Mouse (Mus musculus) left cerebral cortex, adult 11 months (tissue): ENCODE measurements around the gene Clec9a.

Experiments used
- DNase-seq: peaks from one replicate; pipeline ENCODE4 v3.0.0; 2022; ENCODE audit warnings: low spot score

The Clec9a gene

GRCm38 (mm10) chr6:129425217-129425616 is 16.6 kb downstream of the Clec9a start:
- no peak for DNase-seq

GRCm38 (mm10) chr6:129425812-129426211 is 17.1 kb downstream of the Clec9a start:
- no peak for DNase-seq

- DNase-seq = no peak
Measured at GRCm38 (mm10) chr6:129427281-129427680, 18.6 kb downstream of the Clec9a start.

- no peak for DNase-seq
Measured at GRCm38 (mm10) chr6:129434239-129434638, 25.6 kb downstream of the Clec9a start.

GRCm38 (mm10) chr6:129436025-129436424 is 27.4 kb downstream of the Clec9a start:
- no peak for DNase-seq

- DNase-seq = no peak
Measured at GRCm38 (mm10) chr6:129438033-129438432, 29.4 kb downstream of the Clec9a start.

GRCm38 (mm10) chr6:129449743-129450142 is 41.1 kb downstream of the Clec9a start:
- no peak for DNase-seq

- no peak for DNase-seq
Measured at GRCm38 (mm10) chr6:129451411-129452039, 42.9 kb downstream of the Clec9a start, which contains the start of gene Clec1a. Gene Clec1a, minus strand, starts transcription at chr6:129452000.

GRCm38 (mm10) chr6:129471386-129471785 is 62.7 kb downstream of the Clec9a start:
- DNase-seq = no peak

- DNase-seq = no peak
Measured at GRCm38 (mm10) chr6:129472627-129473026, 64.0 kb downstream of the Clec9a start.
